Mouse (Mus musculus): Measurements from ENCODE around the gene Utp14b.

GRCm38 (mm10) chr1:78702282-78702963, 44.6 kb downstream of the Utp14b start:
- TF ChIP-seq CTCF (IDR thresholded peaks at IDR 0.05; ENCODE audit: borderline replicate concordance, control insufficient read depth, extremely low read depth, insufficient read depth, low read length, poor library complexity) (no peak), POLR2A (IDR thresholded peaks at IDR 0.05; ENCODE audit: control insufficient read depth, extremely low read depth, insufficient read depth, low read length, poor library complexity) (no peak)
